In the genomic region with DNA sequence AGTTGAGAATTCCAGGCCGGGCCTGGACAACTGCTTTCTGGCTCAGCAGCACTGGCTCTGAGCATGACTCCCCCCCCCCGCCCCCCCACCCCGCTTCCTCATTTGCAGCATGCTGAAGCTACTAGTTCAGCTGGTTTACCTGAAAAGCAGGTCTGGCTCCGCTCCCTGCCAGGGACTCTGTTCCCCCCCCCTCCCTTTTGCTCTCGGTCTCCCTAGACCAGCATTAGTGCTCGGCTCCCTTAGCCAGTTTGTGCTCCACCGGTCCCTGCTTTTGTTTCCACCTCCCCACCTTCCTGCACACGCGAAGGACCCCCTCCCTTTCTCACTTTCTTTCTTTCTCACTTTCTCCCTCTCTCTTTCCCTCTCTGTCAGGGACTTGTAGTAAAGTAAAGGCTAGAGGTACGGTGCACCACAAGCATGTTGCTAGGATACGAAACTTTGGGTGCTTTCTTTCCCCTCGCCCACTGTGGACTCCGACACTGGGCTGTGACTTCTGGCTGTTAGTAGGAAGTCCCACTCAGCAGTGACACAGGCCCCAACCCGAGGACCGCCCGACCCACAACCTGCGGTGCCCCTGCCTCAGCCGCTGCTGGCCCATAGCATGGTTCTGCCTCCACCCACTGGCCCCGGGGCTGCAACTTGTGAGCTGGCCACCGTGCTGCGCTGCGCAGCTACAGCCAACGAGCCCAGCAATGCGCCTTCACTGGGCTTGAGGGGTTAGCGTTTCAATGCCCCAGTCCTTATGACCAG, we compare ENCODE assay signal across 8 mouse cellular contexts.
DNase-seq lines count a peak whose midpoint lies in the region; ATAC-seq lines count a peak whose summit lies in the region.

No protein-coding gene starts in this region.

- no peak overlapping the region for H3K27ac ChIP-seq in heart, embryonic 15.5 days
- no peak overlapping the region for H3K27ac ChIP-seq in liver, embryonic 13.5 days
- H3K27ac ChIP-seq in stomach, embryonic 15.5 days, result no peak overlapping the region

- no peak for DNase-seq in heart, postnatal 14 days
- DNase-seq in forelimb bud, embryonic 11.5 days (ENCODE audit: low read depth, low spot score), result peak; percentile 44
- no peak for DNase-seq in liver, embryonic 13.5 days
- DNase-seq in left cerebral cortex, adult 9 months (ENCODE audit: low spot score in 2 of 2), result no peak
- no peak for DNase-seq in gastrocnemius, postnatal 36 days

- H3K4me1 ChIP-seq in heart, embryonic 15.5 days (replicated peaks), result peaks cover 12% of the 10 kb centered on the region
- no peaks in the 10 kb centered on the region for H3K4me1 ChIP-seq in liver, embryonic 13.5 days (replicated peaks)
- H3K4me1 ChIP-seq in stomach, embryonic 15.5 days, result no peaks in the 10 kb centered on the region

- no peaks in the 10 kb centered on the region for H3K9me3 ChIP-seq in heart, embryonic 15.5 days (replicated peaks)
- no peaks in the 10 kb centered on the region for H3K9me3 ChIP-seq in liver, embryonic 13.5 days (replicated peaks)
- no peaks in the 10 kb centered on the region for H3K9me3 ChIP-seq in stomach, embryonic 15.5 days

- ATAC-seq in heart, embryonic 15.5 days (replicated peaks; ENCODE audit: insufficient number of reproducible peaks, insufficient read depth, low FRiP score, low read depth), result no peak
- ATAC-seq in common myeloid progenitor, adult 5-6 weeks (replicated peaks; ENCODE audit: low read depth, poor library complexity, severe bottlenecking), result peak; percentile 69
- 0 out of 2 replicates have a peak, but pooled peaks have one; percentile 39 for ATAC-seq in liver, embryonic 13.5 days (ENCODE audit: low read depth)
- ATAC-seq in stomach, embryonic 15.5 days (ENCODE audit: insufficient read depth, low FRiP score, low read depth), result peak; percentile 50; the same call in 1 of the 2 replicates

- intact Hi-C loops in heart, postnatal 14 days (cut with DNase I), result no loop called here
- intact Hi-C loops in gastrocnemius, postnatal 36 days (cut with DNase I), result loop anchor here (10.0 kb wide), 1 partner anchor 514 kb away; no protein-coding TSS in a partner anchor

- peak overlapping the region; percentile 58 for H3K4me2 ChIP-seq in heart, embryonic 15.5 days
- peak overlapping the region; percentile 38 for H3K4me2 ChIP-seq in liver, embryonic 13.5 days
- peak overlapping the region; percentile 49 for H3K4me2 ChIP-seq in stomach, embryonic 15.5 days

- H3K4me3 ChIP-seq in heart, embryonic 15.5 days, result peak overlapping the region; percentile 31
- no peak overlapping the region for H3K4me3 ChIP-seq in liver, embryonic 13.5 days (replicated peaks)
- H3K4me3 ChIP-seq in stomach, embryonic 15.5 days (replicated peaks), result no peak overlapping the region; the same call in 1 of the 2 replicates

- H3K27me3 ChIP-seq in heart, embryonic 15.5 days, result no peaks in the 10 kb centered on the region
- no peaks in the 10 kb centered on the region for H3K27me3 ChIP-seq in liver, embryonic 13.5 days
- no peaks in the 10 kb centered on the region for H3K27me3 ChIP-seq in stomach, embryonic 15.5 days (replicated peaks)

- WGBS in heart, embryonic 15.5 days, result 28% methylated on average over 25 of the region's 25 CpGs
- WGBS in liver, embryonic 13.5 days (ENCODE audit: insufficient replicate concordance), result 27% methylated on average over 25 of the region's 25 CpGs
- 21% methylated on average over 24 of the region's 25 CpGs for WGBS in stomach, embryonic 15.5 days

- H3K9ac ChIP-seq in heart, embryonic 15.5 days, result no peak overlapping the region
- H3K9ac ChIP-seq in liver, embryonic 13.5 days, result no peak overlapping the region
- H3K9ac ChIP-seq in stomach, embryonic 15.5 days, result no peak overlapping the region

- H3K36me3 ChIP-seq in heart, embryonic 15.5 days, result no peaks in the 10 kb centered on the region
- H3K36me3 ChIP-seq in liver, embryonic 13.5 days, result no peaks in the 10 kb centered on the region
- no peaks in the 10 kb centered on the region for H3K36me3 ChIP-seq in stomach, embryonic 15.5 days
